Mouse (Mus musculus) hindbrain, embryonic 16.5 days (tissue): ENCODE measurements around the gene 2510002D24Rik. TPM values are rescaled to one million over a fixed set of nuclear protein-coding genes. Genes with fewer than 3 reads are reported as not detected.
A peak's percentile ranks its signal among the peaks of the same experiment; 100 is the strongest.

Source experiments
- ATAC-seq: fragments of 200-750 bp; cut with Nextera tagmentation; 2 replicates; pipeline ENCODE4 v1.8.0; 2017; ENCODE audit warnings: moderate TSS enrichment, moderate library complexity
- H3K27ac ChIP-seq: fragments of 300-500 bp; sonication (generic); 2 replicates; pipeline ENCODE4 v1.5.1; 2014; ENCODE audit warnings: low read depth, mild to moderate bottlenecking, control low read depth, low read length, moderate library complexity
- H3K27me3 ChIP-seq: fragments of 300-500 bp; sonication (generic); replicated peaks from 2 replicates; pipeline ENCODE4 v1.6.1; 2014; ENCODE audit warnings: low read length; ENCODE audit not compliant: control insufficient read depth, insufficient read depth
- H3K36me3 ChIP-seq: fragments of 300-500 bp; sonication (generic); 2 replicates; pipeline ENCODE4 v1.6.1; 2014; ENCODE audit warnings: mild to moderate bottlenecking, low read length, moderate library complexity, mixed read lengths; ENCODE audit not compliant: control insufficient read depth, insufficient read depth
- H3K4me1 ChIP-seq: fragments of 300-500 bp; sonication (generic); 2 replicates; pipeline ENCODE4 v1.6.1; 2014; ENCODE audit warnings: low read depth, low read length; ENCODE audit not compliant: control insufficient read depth, insufficient read depth
- H3K4me2 ChIP-seq: fragments of 300-500 bp; sonication (generic); 2 replicates; pipeline ENCODE4 v1.6.1; 2014; ENCODE audit warnings: mild to moderate bottlenecking, low read length, control low read depth, moderate library complexity
- H3K4me3 ChIP-seq: fragments of 300-500 bp; sonication (generic); 2 replicates; pipeline ENCODE4 v1.5.1; 2014; ENCODE audit warnings: mild to moderate bottlenecking, low read length, control low read depth, moderate library complexity
- H3K9ac ChIP-seq: fragments of 300-500 bp; sonication (generic); 2 replicates; pipeline ENCODE4 v1.6.1; 2014; ENCODE audit warnings: low read depth, mild to moderate bottlenecking, control low read depth, low read length, moderate library complexity
- H3K9me3 ChIP-seq: fragments of 300-500 bp; sonication (generic); 2 replicates; pipeline ENCODE4 v1.6.1; 2014; ENCODE audit warnings: mild to moderate bottlenecking, low read length, moderate library complexity; ENCODE audit not compliant: control insufficient read depth
- WGBS: fragments of 180-500 bp; shearing (Covaris S2); extraction: QIAGEN DNeasy Blood & Tissue Kit; methylation state at CpG from one replicate; pipeline ENCODE4 v1.1.7; 2014; 5-methylcytosine and 5-hydroxymethylcytosine counted together
- polyA plus RNA-seq: library from polyadenylated mRNA; unstranded; fragments of >200 nt; fragmentation: Nextera tagmentation; extraction: Ambion mirVana; gene quantifications from 2 replicates; pipeline ENCODE4 v1.2.1, GENCODE M21; 2015

The 2510002D24Rik gene
- 46.0 and 49.1 TPM in 2 replicates for polyA plus RNA-seq

DNA sequence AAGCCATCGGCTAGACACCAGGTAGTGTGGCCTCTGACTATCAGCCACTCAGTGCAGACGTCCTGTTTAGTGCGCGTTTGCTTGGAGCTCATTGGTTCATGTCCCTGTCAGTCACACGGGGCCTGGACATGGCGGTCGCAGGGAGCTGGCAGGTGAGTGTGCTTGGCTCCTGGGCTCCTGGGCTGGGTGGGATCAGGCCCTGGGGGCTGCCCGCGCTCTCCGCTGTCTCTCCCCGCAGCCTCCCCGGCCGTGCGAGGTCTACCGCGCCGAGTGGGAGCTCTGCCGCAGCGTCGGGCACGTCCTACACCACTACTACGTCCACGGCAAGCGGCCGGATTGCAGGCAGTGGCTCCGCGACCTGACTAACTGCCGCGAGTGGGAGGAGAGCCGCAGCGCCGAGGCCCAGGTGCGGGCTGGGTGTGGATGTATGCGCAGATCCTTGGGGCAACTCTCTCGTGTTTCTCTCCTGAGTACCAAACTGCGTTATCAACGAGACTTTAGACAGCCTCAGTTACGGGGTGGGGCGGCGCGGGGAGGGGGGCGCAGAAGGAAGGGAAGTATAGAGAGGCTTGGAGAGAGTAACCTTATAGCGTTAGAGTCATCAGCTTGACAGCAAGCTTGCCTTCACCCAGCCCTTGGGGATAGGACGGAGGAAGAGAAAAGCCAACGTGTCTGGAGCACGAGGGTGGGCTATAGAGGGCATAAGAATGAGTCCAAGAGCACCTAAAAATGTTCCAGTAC is at the start of gene 2510002D24Rik, which contains the start of gene Gm28539:
TSS of gene 2510002D24Rik (plus strand) at position 111 of the 741 bp plus-strand sequence.
TSS of gene Gm28539 (plus strand) at position 117 of the 741 bp plus-strand sequence.
- H3K27me3 ChIP-seq, result no peaks in the 10 kb centered on the region
- WGBS, result under 1% methylated on average over 46 of the region's 46 CpGs
- no peaks in the 10 kb centered on the region for H3K9me3 ChIP-seq
- peak within 1 kb of the TSS; percentile 61 for H3K4me2 ChIP-seq
- H3K36me3 ChIP-seq, result peaks cover 22% of the 10 kb centered on the region
- peak within 1 kb of the TSS; percentile 59 for H3K4me3 ChIP-seq
- peak within 1 kb of the TSS; percentile 76 for H3K9ac ChIP-seq
- H3K4me1 ChIP-seq, result no peaks in the 10 kb centered on the region
- peak; percentile 99 for ATAC-seq
- peak within 1 kb of the TSS; percentile 84 for H3K27ac ChIP-seq

- WGBS, result 93% methylated on average over 10 of the region's 10 CpGs
- H3K9ac ChIP-seq, result no peak overlapping the region
- no peaks in the 10 kb centered on the region for H3K4me1 ChIP-seq
- no peaks in the 10 kb centered on the region for H3K9me3 ChIP-seq
- H3K4me2 ChIP-seq, result no peak overlapping the region
- no peak for ATAC-seq
- no peaks in the 10 kb centered on the region for H3K27me3 ChIP-seq
- no peak overlapping the region for H3K4me3 ChIP-seq
- no peak overlapping the region for H3K27ac ChIP-seq
- no peaks in the 10 kb centered on the region for H3K36me3 ChIP-seq
These were observed 49.7 kb upstream of the 2510002D24Rik start for GRCm38 (mm10) chr16:18786652-18787051.

- no peak overlapping the region for H3K27ac ChIP-seq
- no peaks in the 10 kb centered on the region for H3K9me3 ChIP-seq
- no peak overlapping the region for H3K4me2 ChIP-seq
- H3K4me1 ChIP-seq, result no peaks in the 10 kb centered on the region
- H3K27me3 ChIP-seq, result no peaks in the 10 kb centered on the region
- WGBS, result 90% methylated on average over 10 of the region's 10 CpGs
- H3K4me3 ChIP-seq, result no peak overlapping the region
- no peak for ATAC-seq
- H3K9ac ChIP-seq, result no peak overlapping the region
- no peaks in the 10 kb centered on the region for H3K36me3 ChIP-seq
These were observed 47.6 kb upstream of the 2510002D24Rik start for GRCm38 (mm10) chr16:18788627-18789406.

DNA sequence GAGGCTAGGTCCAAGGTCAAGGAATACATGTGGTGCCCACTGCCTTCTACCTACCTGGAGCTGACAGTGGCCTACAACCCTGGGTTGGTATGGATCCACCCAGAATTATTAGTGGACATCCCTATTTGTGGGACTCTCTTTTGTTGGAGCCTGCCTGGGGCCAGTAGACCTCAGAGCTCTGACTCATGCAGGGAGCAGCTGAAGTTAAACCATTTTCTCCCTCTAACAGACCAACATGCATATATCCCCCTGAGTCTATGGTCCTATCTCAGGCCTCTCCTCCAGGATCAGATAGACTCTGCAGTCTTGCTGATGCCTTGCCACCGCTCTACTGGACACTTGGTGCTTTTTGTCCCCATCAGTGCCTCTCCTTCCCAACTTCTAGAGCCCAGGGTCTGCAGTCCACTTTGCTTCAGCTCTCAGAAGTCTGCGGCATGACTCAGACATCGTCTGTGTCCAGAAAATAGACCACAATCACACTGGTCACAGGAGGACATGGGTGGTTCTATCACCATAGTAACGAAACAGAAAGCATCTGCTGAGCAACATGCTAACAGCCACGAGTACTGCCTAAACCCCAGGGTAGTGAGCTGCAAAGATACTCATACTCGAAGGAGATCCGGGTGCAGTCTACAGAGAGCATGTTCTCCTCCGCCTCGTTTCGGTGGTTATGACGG is 41.0 kb upstream of the 2510002D24Rik start:
- Histone ChIP-seq H3K4me1 (no peaks in the 10 kb centered on the region), H3K36me3 (no peaks in the 10 kb centered on the region), H3K27me3 (no peaks in the 10 kb centered on the region), H3K4me3 (no peak overlapping the region), H3K27ac (no peak overlapping the region), H3K9me3 (no peaks in the 10 kb centered on the region), H3K9ac (no peak overlapping the region), H3K4me2 (no peak overlapping the region)
- 90% methylated on average over 11 of the region's 11 CpGs for WGBS
- no peak for ATAC-seq

DNA sequence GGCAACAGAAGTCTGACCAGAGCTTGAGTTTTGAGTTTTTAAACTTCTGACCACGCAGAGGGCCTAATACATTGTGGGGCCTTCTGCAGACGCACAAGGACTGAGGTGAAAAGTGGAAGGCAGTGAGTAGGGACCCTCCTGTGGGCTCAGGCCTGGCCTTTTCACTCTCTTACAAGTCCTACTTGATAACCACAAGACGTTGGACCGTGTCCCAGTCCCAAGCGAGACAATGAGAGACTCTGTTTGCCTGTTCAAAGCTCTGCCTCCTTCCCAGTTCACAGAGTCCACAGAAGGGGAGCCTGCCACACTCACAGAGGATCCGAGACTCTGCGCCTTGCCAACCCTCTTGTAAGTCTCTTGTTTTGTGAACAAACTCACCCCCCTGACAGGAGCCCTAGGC is 39.7 kb upstream of the 2510002D24Rik start:
- WGBS, result 79% methylated on average over 7 of the region's 7 CpGs
- H3K9ac ChIP-seq, result no peak overlapping the region
- no peak overlapping the region for H3K4me2 ChIP-seq
- H3K27me3 ChIP-seq, result no peaks in the 10 kb centered on the region
- H3K4me3 ChIP-seq, result no peak overlapping the region
- no peaks in the 10 kb centered on the region for H3K4me1 ChIP-seq
- H3K27ac ChIP-seq, result no peak overlapping the region
- no peaks in the 10 kb centered on the region for H3K36me3 ChIP-seq
- no peaks in the 10 kb centered on the region for H3K9me3 ChIP-seq
- no peak for ATAC-seq

- H3K27ac ChIP-seq, result no peak overlapping the region
- no peaks in the 10 kb centered on the region for H3K27me3 ChIP-seq
- no peak overlapping the region for H3K4me2 ChIP-seq
- no peak for ATAC-seq
- H3K36me3 ChIP-seq, result no peaks in the 10 kb centered on the region
- no peaks in the 10 kb centered on the region for H3K4me1 ChIP-seq
- H3K9ac ChIP-seq, result no peak overlapping the region
- WGBS, result 93% methylated on average over 5 of the region's 5 CpGs
- H3K9me3 ChIP-seq, result no peaks in the 10 kb centered on the region
- H3K4me3 ChIP-seq, result no peak overlapping the region
These were observed 38.2 kb upstream of the 2510002D24Rik start for GRCm38 (mm10) chr16:18798151-18798550.

- Histone ChIP-seq H3K9me3 (no peaks in the 10 kb centered on the region), H3K4me2 (no peak overlapping the region), H3K27me3 (no peaks in the 10 kb centered on the region), H3K27ac (no peak overlapping the region), H3K4me3 (no peak overlapping the region), H3K4me1 (no peaks in the 10 kb centered on the region), H3K36me3 (no peaks in the 10 kb centered on the region), H3K9ac (no peak overlapping the region)
- ATAC-seq, result peak; percentile 84
- WGBS, result 51% methylated on average over 2 of the region's 2 CpGs
These were observed 37.5 kb upstream of the 2510002D24Rik start for GRCm38 (mm10) chr16:18798841-18799240.

GRCm38 (mm10) chr16:18805746-18806145 is 30.6 kb upstream of the 2510002D24Rik start:
- H3K9ac ChIP-seq, result no peak overlapping the region
- peaks cover 4% of the 10 kb centered on the region for H3K36me3 ChIP-seq
- H3K9me3 ChIP-seq, result no peaks in the 10 kb centered on the region
- H3K27ac ChIP-seq, result no peak overlapping the region
- H3K4me1 ChIP-seq, result no peaks in the 10 kb centered on the region
- 88% methylated on average over 2 of the region's 2 CpGs for WGBS
- 0 out of 2 replicates have a peak, but pooled peaks have one; percentile 34 for ATAC-seq
- no peak overlapping the region for H3K4me3 ChIP-seq
- no peaks in the 10 kb centered on the region for H3K27me3 ChIP-seq
- no peak overlapping the region for H3K4me2 ChIP-seq

DNA sequence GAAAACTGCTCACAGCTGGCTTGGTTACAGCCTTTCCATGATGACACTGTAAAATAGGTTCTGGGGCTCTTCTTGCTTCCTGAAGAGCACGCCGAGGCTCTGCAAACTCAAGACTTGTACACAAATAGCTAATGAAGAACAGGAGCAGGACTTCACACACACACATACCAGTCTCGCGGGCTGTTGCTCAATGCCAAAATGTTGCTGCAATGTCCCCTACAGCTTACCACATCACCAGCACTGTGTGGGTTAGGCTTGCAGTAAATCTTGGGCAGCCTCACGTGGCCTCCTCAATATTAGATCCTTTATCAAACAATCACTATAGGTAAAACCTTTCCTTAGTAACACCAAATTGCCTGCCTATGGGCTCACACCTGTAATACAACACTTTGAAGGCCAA is 27.4 kb upstream of the 2510002D24Rik start:
- 96% methylated on average over 5 of the region's 5 CpGs for WGBS
- Histone ChIP-seq H3K4me1 (peaks cover 9% of the 10 kb centered on the region), H3K4me2 (no peak overlapping the region), H3K27ac (no peak overlapping the region), H3K36me3 (peaks cover 4% of the 10 kb centered on the region), H3K4me3 (no peak overlapping the region), H3K9ac (no peak overlapping the region), H3K9me3 (no peaks in the 10 kb centered on the region), H3K27me3 (no peaks in the 10 kb centered on the region)
- no peak for ATAC-seq
